Mouse (Mus musculus) small intestine, adult 2 months (tissue): Measurements from ENCODE around the gene Tmem56.

ENCODE experiments used
- CTCF ChIP-seq: fragments of 200-500 bp; IDR thresholded peaks from 2 replicates; pipeline ENCODE4 v1.5.1; 2012; ENCODE audit warnings: low read depth, mild to moderate bottlenecking, control low read depth, inconsistent platforms, low read length, moderate library complexity, mixed read lengths; ENCODE audit not compliant: insufficient replicate concordance, insufficient read length; ENCODE audit errors: extremely low read depth
- POLR2A ChIP-seq: fragments of 200-500 bp; IDR thresholded peaks from 2 replicates; pipeline ENCODE4 v1.6.1; 2012; ENCODE audit warnings: low read depth, mild to moderate bottlenecking, control low read depth, inconsistent platforms, low read length, moderate library complexity

DNA sequence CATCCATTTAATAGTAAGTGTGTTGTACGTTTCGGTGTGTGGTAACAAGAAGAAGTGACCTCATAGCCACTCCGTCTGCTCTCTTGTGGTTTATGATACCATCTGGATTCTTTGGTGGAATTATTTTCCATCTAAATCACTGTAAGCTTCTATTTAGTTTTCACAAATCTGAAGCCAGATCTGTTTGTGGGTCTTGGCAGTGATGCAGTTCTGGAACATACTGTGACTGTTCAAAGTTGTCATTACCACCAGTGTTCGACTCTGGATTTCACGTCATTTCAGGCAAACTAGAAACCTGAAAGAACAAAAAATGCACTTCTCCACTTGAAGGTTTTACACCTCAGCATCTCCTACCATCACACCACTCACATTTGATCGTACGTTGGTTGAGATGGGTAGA, 32.6 kb upstream of the Tmem56 start:
- TF ChIP-seq CTCF (no peak), POLR2A (no peak)
